Mouse (Mus musculus): ENCODE data around the gene Gm9913.

Gm9913 gene

DNA sequence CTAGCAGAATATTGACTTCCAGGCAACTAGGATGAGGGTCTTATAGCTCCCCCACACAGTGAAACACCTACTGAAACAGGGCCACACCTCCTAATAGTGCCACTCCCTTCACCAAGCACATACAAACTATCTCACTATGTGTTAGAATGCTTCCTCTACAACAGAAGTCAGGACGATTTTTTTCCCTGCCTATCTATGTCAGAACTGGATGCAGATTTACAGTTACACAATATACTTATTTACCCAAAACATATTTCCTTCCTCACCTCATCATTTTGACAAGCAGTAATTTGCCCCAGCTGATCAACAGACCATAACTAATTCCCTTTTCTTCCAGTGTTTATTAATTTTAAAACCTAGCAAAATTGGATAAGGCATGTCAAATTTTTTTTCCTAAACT lies 38.8 kb downstream of the Gm9913 start:
- no peak for ATAC-seq (ENCODE audit: insufficient number of reproducible peaks, low FRiP score, low TSS enrichment)

DNA sequence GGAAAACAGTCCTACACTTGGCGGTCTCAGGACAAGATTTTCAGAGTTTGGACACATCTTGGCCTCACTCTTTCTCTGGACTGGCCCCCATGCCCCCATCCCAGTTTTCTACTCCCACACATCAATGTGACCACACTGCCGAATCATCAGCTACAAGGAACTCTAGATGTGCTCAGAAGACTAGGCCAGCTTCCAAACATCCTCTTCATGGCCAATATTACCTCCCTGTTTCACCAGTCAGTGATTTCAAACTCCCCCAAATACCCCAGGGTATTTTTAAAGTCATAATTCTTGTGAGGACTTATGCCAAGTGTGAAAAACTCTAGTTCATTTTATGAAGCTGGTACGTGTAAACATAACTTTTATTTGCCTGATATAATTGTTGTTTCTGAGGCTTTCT lies 40.1 kb downstream of the Gm9913 start:
- no peak for ATAC-seq (ENCODE audit: insufficient number of reproducible peaks, low FRiP score, low TSS enrichment)

DNA sequence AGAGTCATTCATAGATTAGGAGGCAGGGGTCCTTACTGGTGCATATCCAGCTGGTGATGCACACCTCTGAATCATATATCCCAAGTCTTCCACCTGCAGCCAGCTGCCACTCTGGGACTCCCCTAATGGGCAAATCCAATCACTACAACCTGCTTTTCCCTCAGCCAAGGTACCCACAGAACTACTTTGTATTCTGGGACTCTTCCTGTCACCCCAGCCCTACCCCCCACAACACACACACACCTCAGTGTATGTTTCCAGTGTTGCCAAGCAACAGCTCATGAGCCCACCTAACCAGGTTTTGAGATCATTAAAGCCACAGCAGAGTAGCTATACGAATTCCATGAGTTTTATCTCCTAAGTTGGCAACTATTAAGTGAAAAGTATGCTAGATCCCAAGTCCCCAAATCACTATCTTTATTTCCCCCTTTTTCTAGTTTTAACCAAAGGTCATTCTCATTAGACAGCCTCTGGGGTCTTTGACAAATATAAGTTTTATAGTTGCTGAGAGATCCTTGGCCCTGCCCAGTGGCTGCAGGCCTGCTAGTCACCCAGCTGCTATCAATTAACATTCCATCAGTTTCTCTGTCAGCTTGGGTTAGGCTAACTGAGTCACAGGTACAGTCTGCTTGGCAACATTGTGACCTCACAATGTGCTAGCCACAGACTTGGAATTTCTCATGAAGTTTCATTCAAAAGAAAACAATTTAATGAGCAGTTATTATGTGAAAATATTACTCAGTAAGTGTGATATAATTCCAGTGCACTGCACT lies 44.1 kb downstream of the Gm9913 start:
- ATAC-seq (ENCODE audit: insufficient number of reproducible peaks, low FRiP score, low TSS enrichment), result no peak

DNA sequence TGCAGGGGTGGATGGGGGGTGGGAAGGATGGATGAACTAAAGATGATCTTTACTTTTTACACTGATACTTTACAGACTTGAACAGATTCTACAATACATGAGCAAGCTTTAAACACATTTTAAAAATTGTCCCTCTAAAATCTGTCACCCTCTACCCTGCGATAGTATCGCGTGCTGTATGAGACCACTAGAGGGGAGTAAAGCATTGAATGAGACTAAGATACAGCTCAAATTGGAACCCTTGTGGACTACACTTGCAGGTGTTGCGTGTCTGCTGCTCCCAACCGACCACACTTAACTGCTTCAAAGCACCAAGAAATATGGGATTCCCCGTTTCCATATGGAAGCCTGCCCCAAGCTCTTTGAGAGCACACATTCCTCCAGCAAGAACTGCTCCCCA lies 50.9 kb downstream of the Gm9913 start:
- no peak for ATAC-seq (ENCODE audit: insufficient number of reproducible peaks, low FRiP score, low TSS enrichment)
